Mouse (Mus musculus): ENCODE measurements around the gene Srcin1.

- TF ChIP-seq GATA1 (IDR thresholded peaks at IDR 0.05; ENCODE audit: low read length): no peak
- TF ChIP-seq TAL1 (IDR thresholded peaks at IDR 0.05; ENCODE audit: low read length): no peak
Measured at GRCm38 (mm10) chr11:97540604-97541003, 35.4 kb downstream of the Srcin1 start.

Measured in erythroblast, embryonic 14.5 days (primary cell).